Mouse (Mus musculus) bone marrow macrophage, adult 2 months (primary cell): Measurements from ENCODE around the gene Rdh16.

Source experiments
- CTCF ChIP-seq: IDR thresholded peaks from 2 replicates; pipeline ENCODE4 v1.5.1; 2012; ENCODE audit warnings: low read depth, mild to moderate bottlenecking, low read length, moderate library complexity
- POLR2A ChIP-seq: IDR thresholded peaks from 2 replicates; pipeline ENCODE4 v1.6.1; 2012; ENCODE audit warnings: mild to moderate bottlenecking, low read depth, low read length, borderline replicate concordance

- TF ChIP-seq CTCF (no peak), POLR2A (no peak)
Observed at GRCm38 (mm10) chr10:127886551-127886950, 85.6 kb downstream of the Rdh16 start.
